Mouse (Mus musculus) monocyte, adult 5-6 weeks (primary cell): ENCODE measurements around the gene Slc16a11. TPM values are rescaled to one million over a fixed set of nuclear protein-coding genes. Genes with fewer than 3 reads are reported as not detected.

Experiments
- ATAC-seq: fragments of 153-309, 156-312 bp; replicated peaks from 2 replicates; pipeline ENCODE4 v1.8.0; 2017; ENCODE audit warnings: mild to moderate bottlenecking; ENCODE audit not compliant: low TSS enrichment, insufficient number of reproducible peaks, severe bottlenecking, poor library complexity, low FRiP score
- total RNA-seq: library from RNA; stranded (forward); fragments of 200-1000, 200-491, 200-594 nt; gene quantifications from 3 replicates; pipeline ENCODE4 v1.2.3, GENCODE M21; 2017

Gene Slc16a11
- total RNA-seq, 1 experiment from 2014 or later = not detected

- peak; percentile 82 for ATAC-seq
These were observed 25.1 kb downstream of the Slc16a11 start, which contains the start of gene 0610010K14Rik for GRCm38 (mm10) chr11:70237457-70238167. Gene 0610010K14Rik, minus strand, starts transcription at chr11:70237914.

GRCm38 (mm10) chr11:70238591-70239440 is 26.3 kb downstream of the Slc16a11 start:
- no peak for ATAC-seq

GRCm38 (mm10) chr11:70239541-70240279 is 27.2 kb downstream of the Slc16a11 start, which contains the start of the genes Gm21988 and Rnasek:
Gene Gm21988, minus strand, starts transcription at chr11:70239830.
Gene Rnasek, minus strand, starts transcription at chr11:70239842.
- ATAC-seq = peak; percentile 70

GRCm38 (mm10) chr11:70242591-70242990 is 30.0 kb downstream of the Slc16a11 start:
- no peak for ATAC-seq

- peak; percentile 79 for ATAC-seq
These were observed 34.7 kb downstream of the Slc16a11 start for GRCm38 (mm10) chr11:70247136-70247845.

- ATAC-seq = no peak
These were observed 37.6 kb downstream of the Slc16a11 start for GRCm38 (mm10) chr11:70250150-70250549.

GRCm38 (mm10) chr11:70251853-70252252 is 39.3 kb downstream of the Slc16a11 start:
- no peak for ATAC-seq

GRCm38 (mm10) chr11:70254337-70254736 is 41.8 kb downstream of the Slc16a11 start:
- ATAC-seq = no peak; the same call in 1 of the 2 replicates

GRCm38 (mm10) chr11:70254931-70255531 is 42.5 kb downstream of the Slc16a11 start, which contains the start of gene Alox12:
Gene Alox12, minus strand, starts transcription at chr11:70255353.
- ATAC-seq = no peak

GRCm38 (mm10) chr11:70259035-70259434 is 46.5 kb downstream of the Slc16a11 start:
- ATAC-seq = no peak

GRCm38 (mm10) chr11:70265252-70265651 is 52.7 kb downstream of the Slc16a11 start:
- no peak for ATAC-seq

- ATAC-seq = no peak
These were observed 53.3 kb downstream of the Slc16a11 start for GRCm38 (mm10) chr11:70265819-70266218.

Other genes starting within 250 kb of the Slc16a11 start
- not detected in 3 replicates for gene Cldn7, start 248.0 kb upstream of the Slc16a11 start, total RNA-seq
- gene Ctdnep1, start 231.6 kb upstream of the Slc16a11 start, total RNA-seq = 19.4 to 30.8 TPM (median 23.6 TPM) in 3 replicates
- gene Elp5, start 230.2 kb upstream of the Slc16a11 start, total RNA-seq = 29.0 to 43.7 TPM (median 33.9 TPM) in 3 replicates
- gene Gabarap, start 221.6 kb upstream of the Slc16a11 start, total RNA-seq = 244 to 340 TPM (median 296 TPM) in 3 replicates
- 48.7 to 74.0 TPM (median 57.5 TPM) in 3 replicates for gene Phf23, start 217.0 kb upstream of the Slc16a11 start, total RNA-seq
- gene Dvl2, start 212.2 kb upstream of the Slc16a11 start, total RNA-seq = 18.6 to 27.1 TPM (median 19.1 TPM) in 3 replicates
- gene Acadvl, start 197.3 kb upstream of the Slc16a11 start, total RNA-seq = 46.9 to 64.6 TPM (median 55.3 TPM) in 3 replicates
- 3.5 to 20.2 TPM (median 6.5 TPM) in 3 replicates for gene Dlg4, start 195.8 kb upstream of the Slc16a11 start, total RNA-seq
- not detected in 3 replicates for gene Asgr1, start 158.7 kb upstream of the Slc16a11 start, total RNA-seq
- 2.8 TPM in 1 of 3 replicates, not detected in the others for gene Asgr2, start 120.1 kb upstream of the Slc16a11 start, total RNA-seq
- gene Mgl2, start 82.4 kb upstream of the Slc16a11 start, total RNA-seq = 0.38 to 0.39 TPM in 2 of 3 replicates, not detected in the other
- 5.3 to 21.7 TPM (median 15.6 TPM) in 3 replicates for gene Clec10a, start 56.6 kb upstream of the Slc16a11 start, total RNA-seq
- 1.9 to 11.0 TPM (median 3.1 TPM) in 3 replicates for gene Slc16a13, start 8.3 kb downstream of the Slc16a11 start, total RNA-seq
- not detected in 3 replicates for gene Bcl6b, start 17.0 kb downstream of the Slc16a11 start, total RNA-seq
- gene 0610010K14Rik, start 25.2 kb downstream of the Slc16a11 start, total RNA-seq = 8.1 to 28.1 TPM (median 18.3 TPM) in 3 replicates
- 3.3 to 5.8 TPM in 2 of 3 replicates, not detected in the other for gene Gm21988, start 27.1 kb downstream of the Slc16a11 start, total RNA-seq
- 17.5 to 31.1 TPM (median 23.2 TPM) in 3 replicates for gene Rnasek, start 27.1 kb downstream of the Slc16a11 start, total RNA-seq
- 0.85 to 26.1 TPM (median 1.6 TPM) in 3 replicates for gene Alox12, start 42.6 kb downstream of the Slc16a11 start, total RNA-seq
- gene Alox12e, start 109.9 kb downstream of the Slc16a11 start, total RNA-seq = 2.5 TPM in 1 of 3 replicates, not detected in the others
- gene Alox15, start 139.3 kb downstream of the Slc16a11 start, total RNA-seq = 1.6 to 43.2 TPM (median 41.4 TPM) in 3 replicates
- gene Pelp1, start 197.3 kb downstream of the Slc16a11 start, total RNA-seq = 1.6 to 4.9 TPM (median 2.1 TPM) in 3 replicates
- gene Arrb2, start 219.9 kb downstream of the Slc16a11 start, total RNA-seq = 94.2 to 148 TPM (median 113 TPM) in 3 replicates
- 37.7 to 56.2 TPM (median 52.1 TPM) in 3 replicates for gene Med11, start 239.2 kb downstream of the Slc16a11 start, total RNA-seq
- gene Zmynd15, start 246.7 kb downstream of the Slc16a11 start, total RNA-seq = 0.21 TPM in 1 of 3 replicates, not detected in the others
- 1.6 to 3.5 TPM (median 2.8 TPM) in 3 replicates for gene Cxcl16, start 247.2 kb downstream of the Slc16a11 start, total RNA-seq